Mouse (Mus musculus) midbrain, embryonic 11.5 days (tissue): Measurements from ENCODE around the gene Dbi. TPM values are rescaled to one million over a fixed set of nuclear protein-coding genes. Genes with fewer than 3 reads are reported as not detected.

Experiments
- ATAC-seq: fragments of 200-750 bp; cut with Nextera tagmentation; 2 replicates; pipeline ENCODE4 v1.8.0; 2017; ENCODE audit warnings: moderate TSS enrichment, moderate library complexity; ENCODE audit not compliant: low FRiP score
- DNase-seq: peaks from one replicate; pipeline ENCODE4 v3.0.0; 2015; ENCODE audit warnings: low spot score; ENCODE audit errors: missing footprints
- H3K27ac ChIP-seq: fragments of 300-500 bp; sonication (generic); 2 replicates; pipeline ENCODE4 v1.5.1; 2014; ENCODE audit warnings: low read depth, low read length
- H3K27me3 ChIP-seq: fragments of 300-500 bp; sonication (generic); 2 replicates; pipeline ENCODE4 v1.6.1; 2014; ENCODE audit warnings: mild to moderate bottlenecking, low read length, moderate library complexity, mixed read lengths; ENCODE audit not compliant: control insufficient read depth, insufficient read depth
- H3K36me3 ChIP-seq: fragments of 300-500 bp; sonication (generic); 2 replicates; pipeline ENCODE4 v1.6.1; 2014; ENCODE audit warnings: mild to moderate bottlenecking, low read length, moderate library complexity, mixed read lengths; ENCODE audit not compliant: control insufficient read depth, insufficient read depth
- H3K4me1 ChIP-seq: fragments of 300-500 bp; sonication (generic); 2 replicates; pipeline ENCODE4 v1.6.1; 2014; ENCODE audit warnings: low read length; ENCODE audit not compliant: control insufficient read depth, insufficient read depth
- H3K4me2 ChIP-seq: fragments of 300-500 bp; sonication (generic); 2 replicates; pipeline ENCODE4 v1.6.1; 2014; ENCODE audit warnings: mild to moderate bottlenecking, moderate library complexity
- H3K4me3 ChIP-seq: fragments of 300-500 bp; sonication (generic); 2 replicates; pipeline ENCODE4 v1.5.1; 2014; ENCODE audit warnings: low read depth, low read length
- H3K9ac ChIP-seq: fragments of 300-500 bp; sonication (generic); 2 replicates; pipeline ENCODE4 v1.6.1; 2014; ENCODE audit warnings: low read length
- H3K9me3 ChIP-seq: fragments of 300-500 bp; sonication (generic); 2 replicates; pipeline ENCODE4 v1.6.1; 2016; ENCODE audit warnings: low read length; ENCODE audit not compliant: control insufficient read depth
- WGBS: fragments of 180-500 bp; shearing (Covaris S2); extraction: QIAGEN DNeasy Blood & Tissue Kit; methylation state at CpG from one replicate; pipeline ENCODE4 v1.1.7; 2014; 5-methylcytosine and 5-hydroxymethylcytosine counted together
- polyA plus RNA-seq: library from polyadenylated mRNA; unstranded; fragments of >200 nt; fragmentation: Nextera tagmentation; extraction: Ambion mirVana; gene quantifications from 2 replicates; pipeline ENCODE4 v1.2.1, GENCODE M21; 2014

Gene Dbi
- polyA plus RNA-seq, 1 experiment from 2014 or later, result 715 TPM

- Histone ChIP-seq H3K27ac (no peak overlapping the region), H3K4me2 (no peak overlapping the region), H3K9me3 (no peaks in the 10 kb centered on the region), H3K27me3 (no peaks in the 10 kb centered on the region), H3K9ac (no peak overlapping the region), H3K4me1 (no peaks in the 10 kb centered on the region), H3K36me3 (no peaks in the 10 kb centered on the region), H3K4me3 (no peak overlapping the region)
- DNase-seq (no peak), ATAC-seq (no peak)
Observed at GRCm38 (mm10) chr1:120146994-120147393, 26.1 kb upstream of the Dbi start.

DNA sequence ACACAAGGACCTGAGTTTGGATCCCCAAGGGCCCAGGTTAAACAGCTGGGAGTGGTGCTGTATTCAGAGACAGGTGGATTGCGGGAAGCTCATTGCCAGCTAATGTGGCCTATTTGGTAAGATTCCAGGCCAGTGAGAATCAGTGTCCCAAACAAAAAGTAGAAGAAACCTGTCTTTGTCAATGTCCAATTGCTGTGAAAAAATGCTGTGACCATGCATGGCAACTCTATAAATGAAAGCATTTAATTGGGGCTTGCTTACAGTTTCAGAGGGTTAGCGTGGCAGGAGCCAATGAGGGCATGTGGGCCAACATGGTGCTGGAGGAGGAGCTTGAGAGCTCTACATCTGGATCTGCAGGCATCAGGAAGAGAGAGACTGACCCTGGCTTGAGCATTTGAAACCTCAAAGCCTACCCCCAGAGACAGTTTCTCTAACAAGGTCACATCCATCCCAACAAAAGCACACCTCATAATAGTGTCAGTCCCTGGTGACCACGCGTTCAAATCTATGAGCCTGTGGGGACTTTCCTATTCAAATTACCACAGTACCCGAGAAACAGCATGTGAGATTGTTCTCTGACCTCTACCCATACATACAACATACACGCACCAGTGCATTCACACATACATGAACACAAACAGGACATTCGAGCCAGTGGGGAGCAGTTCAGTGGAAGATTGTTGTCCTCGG lies 24.8 kb upstream of the Dbi start:
- Histone ChIP-seq H3K4me2 (no peak overlapping the region), H3K27me3 (no peaks in the 10 kb centered on the region), H3K36me3 (no peaks in the 10 kb centered on the region), H3K4me1 (no peaks in the 10 kb centered on the region), H3K27ac (no peak overlapping the region), H3K9ac (no peak overlapping the region), H3K9me3 (no peaks in the 10 kb centered on the region), H3K4me3 (no peak overlapping the region)
- DNase-seq, result no peak
- WGBS, result 84% methylated on average over 8 of the region's 8 CpGs
- no peak for ATAC-seq

DNA sequence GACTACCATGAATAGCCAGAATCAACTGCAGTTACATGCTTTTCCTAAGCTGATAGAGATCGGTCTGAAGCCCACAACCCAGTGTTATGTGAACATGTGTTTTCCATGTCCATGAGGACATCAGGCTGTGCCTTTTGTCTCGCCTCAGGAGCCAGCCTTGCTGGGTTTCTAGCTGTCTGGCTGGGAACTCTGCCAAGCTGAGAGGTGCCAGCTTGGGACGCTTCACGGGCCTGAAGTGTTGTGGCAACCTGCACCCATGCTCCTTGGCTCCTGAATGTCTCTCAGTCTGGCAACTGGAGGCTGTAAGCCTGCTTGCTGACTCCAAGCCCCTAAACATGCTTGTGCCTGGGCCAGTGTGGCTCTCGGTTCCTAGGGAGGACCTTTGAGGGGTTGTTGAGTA lies 21.7 kb upstream of the Dbi start:
- Histone ChIP-seq H3K9me3 (no peaks in the 10 kb centered on the region), H3K4me3 (no peak overlapping the region), H3K4me1 (peaks cover 3% of the 10 kb centered on the region; the same call in 1 of the 2 replicates), H3K27me3 (no peaks in the 10 kb centered on the region), H3K36me3 (no peaks in the 10 kb centered on the region), H3K9ac (no peak overlapping the region), H3K4me2 (no peak overlapping the region), H3K27ac (no peak overlapping the region)
- DNase-seq, result no peak
- no peak for ATAC-seq
- 80% methylated on average over 5 of the region's 5 CpGs for WGBS

DNA sequence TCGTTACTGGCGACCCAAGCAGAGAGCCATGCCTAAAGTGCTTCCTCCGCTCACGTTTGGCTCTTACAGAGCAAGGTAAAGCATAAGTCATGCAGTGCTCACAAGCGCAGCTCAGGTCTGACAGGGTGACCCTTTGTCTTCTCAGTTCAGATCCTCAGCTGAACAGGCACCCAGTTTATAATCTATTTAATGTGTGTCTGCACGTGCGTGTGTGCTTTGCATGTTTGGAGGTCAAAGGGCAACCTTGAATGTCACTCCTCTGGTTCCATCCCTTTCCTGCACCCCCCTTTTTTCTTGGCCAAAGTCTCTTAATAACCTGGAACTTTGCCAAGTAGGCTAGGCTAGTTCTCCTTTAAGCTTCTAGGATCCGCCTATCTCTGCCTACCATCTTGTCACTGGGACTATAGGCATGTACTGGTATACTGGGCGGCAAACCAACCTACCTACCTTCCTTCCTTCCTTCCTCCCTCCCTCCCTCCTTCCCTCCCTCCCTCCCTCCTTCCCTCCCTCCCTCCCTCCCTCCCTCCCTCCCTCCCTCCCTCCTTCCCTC lies 19.3 kb upstream of the Dbi start:
- Histone ChIP-seq H3K27me3 (no peaks in the 10 kb centered on the region), H3K9ac (no peak overlapping the region), H3K4me3 (no peak overlapping the region), H3K36me3 (no peaks in the 10 kb centered on the region), H3K27ac (no peak overlapping the region), H3K4me2 (no peak overlapping the region), H3K9me3 (no peaks in the 10 kb centered on the region), H3K4me1 (peaks cover 3% of the 10 kb centered on the region; the same call in 1 of the 2 replicates)
- 91% methylated on average over 9 of the region's 9 CpGs for WGBS
- DNase-seq, result no peak
- no peak for ATAC-seq

DNA sequence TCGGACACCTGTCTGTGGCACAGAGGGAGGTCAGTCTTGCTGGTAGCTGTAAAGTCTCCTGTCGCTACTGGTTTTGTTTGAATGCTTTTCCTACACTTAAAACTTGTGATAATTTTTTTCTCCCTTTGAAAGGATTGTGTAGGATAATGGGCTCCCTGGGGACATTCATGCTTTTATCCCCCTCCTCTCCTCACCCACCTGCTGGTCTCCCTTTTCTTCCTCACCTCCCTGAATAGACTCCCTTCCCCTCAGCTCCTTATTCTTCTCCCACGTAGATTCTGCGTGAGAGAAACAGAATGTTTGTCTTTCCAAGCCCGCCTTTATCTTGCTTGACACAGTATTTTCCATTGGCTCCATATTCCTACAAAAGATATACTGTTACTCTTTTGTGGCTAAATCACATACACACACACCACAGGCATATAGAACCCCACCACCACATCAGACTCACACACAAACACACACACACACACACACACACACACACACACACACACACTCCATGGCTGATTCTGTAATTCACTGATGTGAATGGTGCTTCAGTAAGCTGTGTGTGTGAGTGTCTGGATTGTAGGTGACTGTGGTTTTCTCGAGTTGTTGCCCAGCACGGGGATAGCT lies 18.2 kb upstream of the Dbi start:
- DNase-seq (no peak), ATAC-seq (no peak)
- H3K9me3 ChIP-seq, result no peaks in the 10 kb centered on the region
- H3K4me1 ChIP-seq, result peaks cover 3% of the 10 kb centered on the region; the same call in 1 of the 2 replicates
- H3K36me3 ChIP-seq, result no peaks in the 10 kb centered on the region
- no peak overlapping the region for H3K9ac ChIP-seq
- H3K27me3 ChIP-seq, result no peaks in the 10 kb centered on the region
- no peak overlapping the region for H3K27ac ChIP-seq
- H3K4me2 ChIP-seq, result no peak overlapping the region
- no peak overlapping the region for H3K4me3 ChIP-seq
- WGBS, result 26% methylated on average over 7 of the region's 7 CpGs

DNA sequence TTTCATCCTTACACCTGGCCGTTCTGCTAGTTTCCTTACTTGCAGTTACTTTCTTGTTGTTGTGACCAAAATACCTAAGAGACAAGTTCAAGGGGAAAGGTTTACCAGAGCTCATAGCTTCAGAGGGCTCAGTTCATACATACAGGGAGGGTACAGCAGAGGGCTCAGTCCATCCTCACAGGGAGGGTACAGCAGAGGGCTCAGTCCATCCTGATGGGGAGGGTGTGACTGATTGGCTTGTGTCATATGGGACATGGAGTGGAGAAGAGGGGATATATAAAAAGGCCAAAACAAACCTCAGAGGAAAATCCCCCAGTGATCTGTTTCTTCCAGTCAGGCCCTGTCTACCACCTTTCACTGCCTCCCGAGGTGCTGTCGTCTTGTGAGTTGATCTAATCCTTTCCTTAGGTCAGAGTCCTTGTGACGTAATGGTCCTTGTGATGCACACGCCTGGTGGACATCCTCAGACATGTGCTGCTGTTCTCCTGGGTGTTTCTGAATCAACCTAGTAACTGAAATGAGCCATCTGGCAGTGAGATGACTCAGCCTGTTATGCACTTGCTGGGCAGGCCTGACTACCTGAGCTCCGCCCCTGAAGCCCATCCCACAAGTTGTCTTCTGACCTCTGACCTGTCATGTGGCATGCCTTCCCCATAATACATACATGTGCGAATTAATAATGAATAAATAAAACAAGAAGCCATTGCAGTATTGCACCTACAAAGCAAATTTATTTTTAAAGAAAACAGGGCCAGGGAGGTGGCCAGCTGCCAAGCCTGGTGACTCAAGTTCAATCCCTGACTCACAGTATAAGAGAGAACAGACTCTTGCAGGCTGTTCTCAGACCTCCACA lies 15.3 kb upstream of the Dbi start:
- no peak overlapping the region for H3K9ac ChIP-seq
- DNase-seq (no peak), ATAC-seq (no peak)
- 85% methylated on average over 7 of the region's 7 CpGs for WGBS
- H3K9me3 ChIP-seq, result no peaks in the 10 kb centered on the region
- H3K4me3 ChIP-seq, result no peak overlapping the region
- peaks cover 3% of the 10 kb centered on the region; the same call in 1 of the 2 replicates for H3K4me1 ChIP-seq
- H3K27me3 ChIP-seq, result no peaks in the 10 kb centered on the region
- no peak overlapping the region for H3K27ac ChIP-seq
- H3K4me2 ChIP-seq, result no peak overlapping the region
- no peaks in the 10 kb centered on the region for H3K36me3 ChIP-seq

DNA sequence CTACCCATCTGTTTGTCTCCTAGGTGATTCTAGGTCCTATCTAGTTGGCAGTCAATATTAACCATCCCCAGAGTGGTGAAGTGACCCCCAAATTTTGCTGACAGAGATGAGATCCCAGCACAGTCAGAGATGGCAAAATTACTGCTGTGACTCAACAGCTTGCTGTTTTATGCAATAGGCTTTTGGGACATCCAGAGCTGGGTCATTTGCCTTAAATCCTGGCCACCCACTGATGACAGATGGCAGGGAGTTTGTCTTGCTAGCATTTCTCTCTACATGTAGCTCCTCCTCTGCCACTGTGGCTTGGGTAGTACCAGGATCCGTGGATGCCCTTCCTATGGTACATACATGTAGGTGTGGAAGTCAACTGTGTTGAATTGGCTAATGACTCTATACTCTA lies 11.5 kb upstream of the Dbi start:
- Histone ChIP-seq H3K4me3 (no peak overlapping the region), H3K9ac (no peak overlapping the region), H3K9me3 (no peaks in the 10 kb centered on the region), H3K27me3 (no peaks in the 10 kb centered on the region), H3K4me2 (no peak overlapping the region), H3K36me3 (no peaks in the 10 kb centered on the region), H3K4me1 (no peaks in the 10 kb centered on the region), H3K27ac (no peak overlapping the region)
- ATAC-seq (no peak), DNase-seq (no peak)
- 83% methylated on average over 1 of the region's 1 CpGs for WGBS

DNA sequence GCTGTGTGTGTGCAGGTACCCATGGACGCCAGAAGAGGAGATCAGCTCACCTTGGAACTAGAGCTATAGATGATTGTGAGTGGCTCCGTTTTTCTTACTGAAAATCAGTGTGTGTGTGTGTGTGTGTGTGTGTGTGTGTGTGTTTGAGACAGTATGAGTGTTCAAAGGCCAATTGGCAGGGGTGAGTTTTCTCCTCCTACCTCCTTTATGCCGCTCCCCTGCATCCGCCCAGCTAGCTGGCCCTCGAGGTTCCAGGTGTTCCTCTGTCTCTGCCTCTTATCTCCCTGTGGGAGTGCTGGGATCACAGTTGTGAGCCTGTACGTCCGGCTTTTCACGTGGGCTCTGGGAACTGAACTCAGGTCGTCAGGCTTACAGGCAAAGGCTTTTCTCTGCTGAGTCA lies 5.4 kb upstream of the Dbi start:
- no peak overlapping the region for H3K4me3 ChIP-seq
- no peaks in the 10 kb centered on the region for H3K27me3 ChIP-seq
- DNase-seq (no peak), ATAC-seq (no peak)
- H3K36me3 ChIP-seq, result no peaks in the 10 kb centered on the region
- no peak overlapping the region for H3K9ac ChIP-seq
- H3K4me2 ChIP-seq, result no peak overlapping the region
- no peaks in the 10 kb centered on the region for H3K9me3 ChIP-seq
- peaks cover 2% of the 10 kb centered on the region; the same call in 1 of the 2 replicates for H3K4me1 ChIP-seq
- WGBS, result 79% methylated on average over 9 of the region's 9 CpGs
- no peak overlapping the region for H3K27ac ChIP-seq

- ATAC-seq, result no peak
- no peak overlapping the region for H3K9ac ChIP-seq
- WGBS, result 88% methylated on average over 6 of the region's 6 CpGs
Observed at GRCm38 (mm10) chr1:120125471-120125870, 4.6 kb upstream of the Dbi start.

More at GRCm38 (mm10) chr1:120125471-120125870, 4.6 kb upstream of the Dbi start:
- Histone ChIP-seq H3K36me3 (no peaks in the 10 kb centered on the region), H3K27ac (no peak overlapping the region), H3K4me3 (no peak overlapping the region), H3K27me3 (no peaks in the 10 kb centered on the region), H3K4me1 (peaks cover 2% of the 10 kb centered on the region; the same call in 1 of the 2 replicates), H3K4me2 (no peak overlapping the region), H3K9me3 (no peaks in the 10 kb centered on the region)
- no peak for DNase-seq
